Comparison of ENCODE assay signal across 10 mouse cellular contexts in genomic region chr12:25330004-25330708, GRCm38 (mm10).
DNase-seq lines count a peak whose midpoint lies in the region; ATAC-seq and TF ChIP-seq lines count a peak whose summit lies in the region.
"Had no signal": no experiment of that assay in that cellular context is flagged by ENCODE, and none has a peak within 500 bp of the region (broad histone marks: within the 10 kb centered on the region; RNA-seq: fewer than 3 reads in every experiment).

No protein-coding gene starts in this region.

- no peak overlapping the region for H3K9ac ChIP-seq in heart, postnatal 0 days (replicated peaks; ENCODE audit: low read depth, low read length)
- H3K9ac ChIP-seq in midbrain, embryonic 13.5 days (replicated peaks) = no peak overlapping the region

- H3K27me3 ChIP-seq in heart, postnatal 0 days (ENCODE audit: control insufficient read depth, insufficient read depth, low read length) = 0 out of 2 replicates have a peak, but pooled peaks cover 3% of the 10 kb centered on the region
- H3K27me3 ChIP-seq in midbrain, embryonic 13.5 days = no peaks in the 10 kb centered on the region

- WGBS in lung, adult 2 months = 41% methylated on average over 5 of the region's 5 CpGs
- WGBS in heart, postnatal 0 days = 11% methylated on average over 5 of the region's 5 CpGs
- 18% methylated on average over 5 of the region's 5 CpGs for WGBS in macrophage (ENCODE audit: missing documents)
- WGBS in midbrain, embryonic 13.5 days = 75% methylated on average over 5 of the region's 5 CpGs

- H3K27ac ChIP-seq in heart, postnatal 0 days (ENCODE audit: low read depth) = 0 out of 2 replicates have a peak overlapping the region, but pooled peaks have one; percentile 0
- H3K27ac ChIP-seq in macrophage = peak overlapping the region; percentile 35
- no peak overlapping the region for H3K27ac ChIP-seq in midbrain, embryonic 13.5 days

- no peak for TF ChIP-seq EP300 in heart, postnatal 0 days (IDR thresholded peaks at IDR 0.05; ENCODE audit: low read depth)

- no peaks in the 10 kb centered on the region for H3K36me3 ChIP-seq in heart, postnatal 0 days (replicated peaks; ENCODE audit: control insufficient read depth, insufficient read depth, low read length)
- no peaks in the 10 kb centered on the region for H3K36me3 ChIP-seq in macrophage (ENCODE audit: inconsistent target)
- no peaks in the 10 kb centered on the region for H3K36me3 ChIP-seq in midbrain, embryonic 13.5 days

- peak; percentile 96 for ATAC-seq in granulocyte monocyte progenitor cell, adult 5-6 weeks (replicated peaks; ENCODE audit: poor library complexity, severe bottlenecking)
- peak; percentile 92 for ATAC-seq in heart, postnatal 0 days (ENCODE audit: insufficient read depth, low read depth)
- ATAC-seq in midbrain, embryonic 13.5 days = no peak

- no peaks in the 10 kb centered on the region for H3K79me2 ChIP-seq in macrophage (ENCODE audit: inconsistent target)

- H3K4me1 ChIP-seq in lung, adult 2 months (ENCODE audit: control insufficient read depth, insufficient read depth, low read length) = no peaks in the 10 kb centered on the region
- H3K4me1 ChIP-seq in heart, postnatal 0 days (ENCODE audit: control insufficient read depth, insufficient read depth) = peaks cover 10% of the 10 kb centered on the region; the same call in 1 of the 2 replicates
- H3K4me1 ChIP-seq in midbrain, embryonic 13.5 days (replicated peaks) = peaks cover 24% of the 10 kb centered on the region

- DNase-seq in lung, adult 18-20 months = peak; percentile 48 to 58
- no peak for DNase-seq in lung, adult 2 months
- DNase-seq in heart, postnatal 0 days (ENCODE audit: low spot score) = peak; percentile 88
- no peak for DNase-seq in thymus, postnatal 36 days
- no peak for DNase-seq in c-Kit-positive CD71-positive TER-119-positive erythroid progenitor cells, embryonic 14.5 days (ENCODE audit: low spot score)
- DNase-seq: cerebellum, postnatal 25 days had no signal

- no peak for TF ChIP-seq CTCF in lung, adult 2 months (IDR thresholded peaks at IDR 0.05; ENCODE audit: insufficient read depth, low read length)
- TF ChIP-seq CTCF in heart, postnatal 0 days (IDR thresholded peaks at IDR 0.05; ENCODE audit: low read depth) = no peak

- TF ChIP-seq POLR2A in lung, adult 2 months (IDR thresholded peaks at IDR 0.05; ENCODE audit: borderline replicate concordance, extremely low read depth, low read depth, low read length) = no peak

- H3K9me3 ChIP-seq in heart, postnatal 0 days (replicated peaks; ENCODE audit: control insufficient read depth, low read length) = no peaks in the 10 kb centered on the region
- no peaks in the 10 kb centered on the region for H3K9me3 ChIP-seq in midbrain, embryonic 13.5 days

- no peak overlapping the region for H3K4me3 ChIP-seq in lung, adult 2 months (replicated peaks; ENCODE audit: extremely low read depth, low read depth, low read length)
- H3K4me3 ChIP-seq in heart, postnatal 0 days (ENCODE audit: low read depth, low read length) = no peak overlapping the region
- no peak overlapping the region for H3K4me3 ChIP-seq in macrophage (ENCODE audit: inconsistent target)
- H3K4me3 ChIP-seq in midbrain, embryonic 13.5 days (replicated peaks) = no peak overlapping the region
- H3K4me3 ChIP-seq: myocyte had no signal

- no peak overlapping the region for H3K4me2 ChIP-seq in heart, postnatal 0 days (ENCODE audit: low read depth, low read length)
- no peak overlapping the region for H3K4me2 ChIP-seq in midbrain, embryonic 13.5 days (replicated peaks)

Comparison
In these comparisons a context has a peak if more than half of its experiments do, and no peak if none do; other contexts are left out.
1. DNase-seq: peak in lung, adult 18-20 months (2 of 2) and heart, postnatal 0 days (single experiment); none in lung, adult 2 months (single experiment), thymus, postnatal 36 days (0 of 2) and c-Kit-positive CD71-positive TER-119-positive erythroid progenitor cells, embryonic 14.5 days (single experiment).